Mouse (Mus musculus) liver, embryonic 14.5 days (tissue): ENCODE measurements around the gene Tbc1d22a. TPM values are rescaled to one million over a fixed set of nuclear protein-coding genes. Genes with fewer than 3 reads are reported as not detected.

Source experiments
- ATAC-seq: fragments of 200-750 bp; cut with Nextera tagmentation; 2 replicates; pipeline ENCODE4 v1.8.0; 2017; ENCODE audit warnings: moderate number of reproducible peaks, mild to moderate bottlenecking, moderate library complexity; ENCODE audit not compliant: insufficient read depth
- DNase-seq, 3 experiments: peaks; one replicate each; pipeline ENCODE4 v3.0.0-alpha.2; 2012 to 2013; ENCODE audit warnings: low read depth in 3 of 3, low spot score in 3 of 3
- H3K27ac ChIP-seq: fragments of 300-500 bp; sonication (generic); 2 replicates; pipeline ENCODE4 v1.5.1; 2014; ENCODE audit warnings: moderate library complexity, mild to moderate bottlenecking, control low read depth, inconsistent platforms
- H3K27me3 ChIP-seq: fragments of 300-500 bp; sonication (generic); 2 replicates; pipeline ENCODE4 v1.6.1; 2014; ENCODE audit warnings: mild to moderate bottlenecking, low read length, moderate library complexity; ENCODE audit not compliant: control insufficient read depth, insufficient read depth
- H3K36me3 ChIP-seq: fragments of 300-500 bp; sonication (generic); replicated peaks from 2 replicates; pipeline ENCODE4 v1.6.1; 2014; ENCODE audit warnings: low read depth; ENCODE audit not compliant: control insufficient read depth, insufficient read depth
- H3K4me1 ChIP-seq, 2 experiments: fragments of 200-500 bp in 1 of 2; fragments of 300-500 bp in 1 of 2; sonication (generic) in 1 of 2; replicated peaks; 2 replicates each; pipeline ENCODE4 v1.6.1; 2012 to 2014; ENCODE audit warnings: antibody characterized with exemption in 1 of 2, inconsistent platforms in 1 of 2, low read length in 1 of 2; ENCODE audit not compliant: control insufficient read depth in 2 of 2, insufficient read depth in 2 of 2
- H3K4me2 ChIP-seq: fragments of 300-500 bp; sonication (generic); 2 replicates; pipeline ENCODE4 v1.6.1; 2014; ENCODE audit warnings: low read depth, mild to moderate bottlenecking, control low read depth, moderate library complexity
- H3K4me3 ChIP-seq, 2 experiments: fragments of 200-500 bp in 1 of 2; fragments of 300-500 bp in 1 of 2; sonication (generic) in 1 of 2; 2 replicates each; pipeline ENCODE4 v1.5.1; 2012 to 2014; ENCODE audit warnings: low read depth in 2 of 2, low read length in 2 of 2, mild to moderate bottlenecking in 2 of 2, control low read depth in 1 of 2, inconsistent platforms in 1 of 2, moderate library complexity in 1 of 2; ENCODE audit not compliant: insufficient read depth in 1 of 2
- H3K9ac ChIP-seq: fragments of 300-500 bp; sonication (generic); replicated peaks from 2 replicates; pipeline ENCODE4 v1.6.1; 2014; ENCODE audit warnings: mild to moderate bottlenecking, control low read depth, moderate library complexity
- H3K9me3 ChIP-seq: fragments of 300-500 bp; sonication (generic); 2 replicates; pipeline ENCODE4 v1.6.1; 2016; ENCODE audit warnings: low read length, mixed read lengths; ENCODE audit not compliant: control insufficient read depth
- CTCF ChIP-seq: IDR thresholded peaks from 2 replicates; pipeline ENCODE4 v1.5.1; 2016; ENCODE audit warnings: antibody characterized with exemption, low read depth, control low read depth
- EP300 ChIP-seq: IDR thresholded peaks from 2 replicates; pipeline ENCODE4 v1.6.1; 2016; ENCODE audit warnings: antibody characterized with exemption, low read depth
- WGBS: fragments of 180-500 bp; shearing (Covaris S2); extraction: QIAGEN DNeasy Blood & Tissue Kit; methylation state at CpG from one replicate; pipeline ENCODE4 v1.1.7; 2014; ENCODE audit not compliant: insufficient replicate concordance; 5-methylcytosine and 5-hydroxymethylcytosine counted together
- polyA plus RNA-seq, 2 experiments: library from polyadenylated mRNA; depleted of rRNA in 1 of 2; stranded (reverse) in 1 of 2; unstranded in 1 of 2; fragments of >200 nt; fragmentation: Nextera tagmentation in 1 of 2; extraction: Ambion mirVana in 1 of 2; gene quantifications; 2 replicates each; pipeline versions ENCODE4 v1.2.1 to v1.2.3; 2012 to 2014

Gene Tbc1d22a
- polyA plus RNA-seq, 2 experiments, result 4.1 to 6.4 TPM

- Histone ChIP-seq H3K36me3 (no peaks in the 10 kb centered on the region), H3K4me1 (no peaks in the 10 kb centered on the region), H3K9me3 (no peaks in the 10 kb centered on the region), H3K9ac (no peak overlapping the region), H3K27ac (no peak overlapping the region), H3K27me3 (no peaks in the 10 kb centered on the region), H3K4me3 (no peak overlapping the region), H3K4me2 (no peak overlapping the region)
- ATAC-seq (no peak), DNase-seq (no peak)
- 62% methylated on average over 4 of the region's 4 CpGs for WGBS
- TF ChIP-seq EP300 (no peak), CTCF (no peak)
These were observed 45.9 kb downstream of the Tbc1d22a start for GRCm38 (mm10) chr15:86260111-86260510.

GRCm38 (mm10) chr15:86264389-86264788 is 50.1 kb downstream of the Tbc1d22a start:
- H3K4me3 ChIP-seq, result no peak overlapping the region
- no peak for TF ChIP-seq EP300
- no peak for TF ChIP-seq CTCF
- no peaks in the 10 kb centered on the region for H3K27me3 ChIP-seq
- no peaks in the 10 kb centered on the region for H3K4me1 ChIP-seq
- no peaks in the 10 kb centered on the region for H3K36me3 ChIP-seq
- H3K4me2 ChIP-seq, result no peak overlapping the region
- no peaks in the 10 kb centered on the region for H3K9me3 ChIP-seq
- H3K27ac ChIP-seq, result no peak overlapping the region
- WGBS, result 67% methylated on average over 3 of the region's 3 CpGs
- DNase-seq, result no peak
- no peak for ATAC-seq
- no peak overlapping the region for H3K9ac ChIP-seq

- DNase-seq (no peak), ATAC-seq (no peak)
- H3K36me3 ChIP-seq, result no peaks in the 10 kb centered on the region
- H3K4me2 ChIP-seq, result no peak overlapping the region
- H3K27ac ChIP-seq, result no peak overlapping the region
- TF ChIP-seq CTCF, result no peak
- H3K4me3 ChIP-seq, result no peak overlapping the region
- no peaks in the 10 kb centered on the region for H3K9me3 ChIP-seq
- no peak overlapping the region for H3K9ac ChIP-seq
- H3K4me1 ChIP-seq, result no peaks in the 10 kb centered on the region
- WGBS, result 65% methylated on average over 7 of the region's 7 CpGs
- H3K27me3 ChIP-seq, result no peaks in the 10 kb centered on the region
These were observed 50.5 kb downstream of the Tbc1d22a start for GRCm38 (mm10) chr15:86264803-86265202.

GRCm38 (mm10) chr15:86266975-86267374 is 52.7 kb downstream of the Tbc1d22a start:
- TF ChIP-seq EP300 (no peak), CTCF (no peak)
- DNase-seq (no peak), ATAC-seq (no peak)
- H3K27ac ChIP-seq, result no peak overlapping the region
- no peak overlapping the region for H3K9ac ChIP-seq
- H3K27me3 ChIP-seq, result no peaks in the 10 kb centered on the region
- H3K4me3 ChIP-seq, result no peak overlapping the region
- 60% methylated on average over 4 of the region's 4 CpGs for WGBS
- H3K36me3 ChIP-seq, result no peaks in the 10 kb centered on the region
- no peak overlapping the region for H3K4me2 ChIP-seq
- no peaks in the 10 kb centered on the region for H3K9me3 ChIP-seq
- no peaks in the 10 kb centered on the region for H3K4me1 ChIP-seq

GRCm38 (mm10) chr15:86268526-86268925 is 54.3 kb downstream of the Tbc1d22a start:
- H3K4me2 ChIP-seq, result no peak overlapping the region
- ATAC-seq, result no peak
- TF ChIP-seq EP300, result no peak
- no peak for TF ChIP-seq CTCF
- no peak overlapping the region for H3K4me3 ChIP-seq
- WGBS, result 52% methylated on average over 1 of the region's 1 CpGs
- no peaks in the 10 kb centered on the region for H3K27me3 ChIP-seq
- H3K36me3 ChIP-seq, result no peaks in the 10 kb centered on the region
- no peak overlapping the region for H3K27ac ChIP-seq
- no peak for DNase-seq
- no peaks in the 10 kb centered on the region for H3K9me3 ChIP-seq
- H3K4me1 ChIP-seq, result no peaks in the 10 kb centered on the region
- no peak overlapping the region for H3K9ac ChIP-seq
